Mouse (Mus musculus): ENCODE measurements around the gene Slc13a2.
A peak's percentile ranks its signal among the peaks of the same experiment; 100 is the strongest.

Gene Slc13a2

GRCm38 (mm10) chr11:78353081-78353480 is 68.9 kb downstream of the Slc13a2 start:
- DNase-seq (ENCODE audit: low spot score): no peak

GRCm38 (mm10) chr11:78349441-78350358 is 72.3 kb downstream of the Slc13a2 start:
- no peak for DNase-seq (ENCODE audit: low spot score)

GRCm38 (mm10) chr11:78348474-78348873 is 73.5 kb downstream of the Slc13a2 start:
- peak; percentile 26 for DNase-seq (ENCODE audit: low spot score)

GRCm38 (mm10) chr11:78347908-78348307 is 74.1 kb downstream of the Slc13a2 start:
- DNase-seq (ENCODE audit: low spot score): no peak

Measured in embryo, embryonic 10 days (tissue).